Mouse (Mus musculus) thymus, postnatal 4 days (tissue): Measurements from ENCODE around the gene Per1.

Experiments used
- DNase-seq: peaks from one replicate; pipeline ENCODE4 v3.0.0; 2021

Gene Per1

DNA sequence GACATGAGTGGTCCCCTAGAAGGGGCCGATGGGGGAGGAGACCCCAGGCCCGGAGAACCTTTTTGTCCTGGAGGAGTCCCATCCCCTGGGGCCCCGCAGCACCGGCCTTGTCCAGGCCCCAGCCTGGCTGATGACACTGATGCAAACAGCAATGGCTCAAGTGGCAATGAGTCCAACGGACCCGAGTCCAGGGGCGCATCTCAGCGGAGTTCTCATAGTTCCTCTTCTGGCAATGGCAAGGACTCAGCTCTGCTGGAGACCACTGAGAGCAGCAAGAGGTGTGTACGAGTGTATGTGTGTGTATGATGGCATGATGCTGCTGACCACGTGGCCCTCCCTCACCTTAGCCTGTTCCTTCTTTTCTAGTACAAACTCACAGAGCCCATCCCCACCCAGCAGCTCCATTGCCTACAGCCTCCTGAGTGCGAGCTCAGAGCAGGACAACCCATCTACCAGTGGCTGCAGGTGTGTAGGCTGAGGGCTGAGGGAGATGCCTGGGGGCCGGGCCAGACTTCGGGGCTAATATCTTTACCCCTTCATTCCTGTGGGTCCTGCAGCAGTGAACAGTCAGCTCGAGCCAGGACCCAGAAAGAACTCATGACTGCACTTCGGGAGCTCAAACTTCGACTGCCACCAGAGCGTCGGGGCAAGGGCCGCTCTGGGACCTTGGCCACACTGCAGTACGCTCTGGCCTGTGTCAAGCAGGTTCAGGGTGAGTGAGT is 5.8 kb downstream of the Per1 start:
- peak; percentile 24 for DNase-seq

DNA sequence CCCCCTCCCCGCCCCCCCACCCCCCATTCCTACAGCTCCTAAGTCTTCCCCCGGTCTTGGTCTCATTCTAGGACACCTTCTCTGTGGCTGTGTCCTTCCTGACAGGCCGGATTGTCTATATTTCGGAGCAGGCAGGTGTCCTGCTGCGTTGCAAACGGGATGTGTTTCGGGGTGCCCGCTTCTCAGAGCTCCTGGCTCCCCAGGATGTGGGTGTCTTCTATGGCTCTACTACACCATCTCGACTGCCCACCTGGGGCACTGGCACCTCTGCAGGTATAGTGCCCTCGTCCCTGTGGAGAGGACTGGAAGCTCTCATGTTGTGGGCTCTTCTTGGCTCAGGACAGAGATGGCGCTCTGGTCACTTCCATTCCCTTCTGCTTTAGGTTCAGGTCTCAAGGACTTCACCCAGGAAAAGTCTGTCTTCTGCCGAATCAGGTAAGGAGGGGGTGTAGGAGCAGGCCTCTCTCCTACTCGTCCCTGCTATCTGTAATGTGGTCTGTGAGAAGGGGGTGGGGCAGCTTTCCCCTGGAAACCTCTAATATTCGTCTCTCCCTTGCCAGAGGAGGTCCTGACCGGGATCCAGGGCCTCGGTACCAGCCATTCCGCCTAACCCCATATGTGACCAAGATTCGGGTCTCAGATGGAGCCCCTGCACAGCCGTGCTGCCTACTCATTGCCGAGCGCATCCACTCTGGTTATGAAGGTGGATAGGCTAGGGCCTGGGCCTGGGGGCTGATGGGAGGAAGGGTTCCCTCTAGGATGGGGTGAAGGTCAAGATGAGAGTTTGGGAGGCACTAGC is 6.8 kb downstream of the Per1 start:
- DNase-seq = peak; percentile 6

DNA sequence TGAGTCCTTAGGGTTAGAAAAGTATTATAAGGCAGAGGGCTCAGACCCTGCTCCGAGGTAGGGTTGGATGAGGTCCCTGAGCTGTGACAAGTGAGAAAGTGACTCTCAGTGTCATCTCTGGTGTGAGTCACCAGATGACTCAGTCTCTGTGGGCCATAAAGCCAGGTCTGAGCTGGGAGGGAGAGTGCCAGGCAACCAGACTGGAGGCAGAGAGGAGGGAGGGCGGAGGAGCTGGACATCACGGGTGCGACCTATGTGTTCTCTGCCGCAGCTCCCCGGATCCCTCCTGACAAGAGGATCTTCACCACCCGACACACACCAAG is 7.3 kb downstream of the Per1 start:
- peak; percentile 8 for DNase-seq

DNA sequence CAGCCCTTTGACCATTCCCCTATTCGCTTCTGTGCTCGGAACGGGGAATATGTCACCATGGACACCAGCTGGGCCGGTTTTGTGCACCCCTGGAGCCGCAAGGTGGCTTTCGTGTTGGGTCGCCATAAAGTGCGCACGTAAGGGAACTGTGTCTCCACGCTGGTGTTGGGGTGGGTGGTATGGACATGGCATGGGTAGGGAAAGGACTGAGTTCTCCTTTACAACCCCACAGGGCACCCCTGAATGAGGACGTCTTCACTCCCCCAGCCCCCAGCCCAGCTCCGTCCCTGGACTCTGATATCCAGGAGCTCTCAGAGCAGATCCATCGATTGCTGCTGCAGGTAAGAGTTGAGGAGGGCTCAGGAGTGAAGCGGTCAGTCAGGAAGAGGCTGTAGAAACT is 8.1 kb downstream of the Per1 start:
- peak; percentile 7 for DNase-seq

DNA sequence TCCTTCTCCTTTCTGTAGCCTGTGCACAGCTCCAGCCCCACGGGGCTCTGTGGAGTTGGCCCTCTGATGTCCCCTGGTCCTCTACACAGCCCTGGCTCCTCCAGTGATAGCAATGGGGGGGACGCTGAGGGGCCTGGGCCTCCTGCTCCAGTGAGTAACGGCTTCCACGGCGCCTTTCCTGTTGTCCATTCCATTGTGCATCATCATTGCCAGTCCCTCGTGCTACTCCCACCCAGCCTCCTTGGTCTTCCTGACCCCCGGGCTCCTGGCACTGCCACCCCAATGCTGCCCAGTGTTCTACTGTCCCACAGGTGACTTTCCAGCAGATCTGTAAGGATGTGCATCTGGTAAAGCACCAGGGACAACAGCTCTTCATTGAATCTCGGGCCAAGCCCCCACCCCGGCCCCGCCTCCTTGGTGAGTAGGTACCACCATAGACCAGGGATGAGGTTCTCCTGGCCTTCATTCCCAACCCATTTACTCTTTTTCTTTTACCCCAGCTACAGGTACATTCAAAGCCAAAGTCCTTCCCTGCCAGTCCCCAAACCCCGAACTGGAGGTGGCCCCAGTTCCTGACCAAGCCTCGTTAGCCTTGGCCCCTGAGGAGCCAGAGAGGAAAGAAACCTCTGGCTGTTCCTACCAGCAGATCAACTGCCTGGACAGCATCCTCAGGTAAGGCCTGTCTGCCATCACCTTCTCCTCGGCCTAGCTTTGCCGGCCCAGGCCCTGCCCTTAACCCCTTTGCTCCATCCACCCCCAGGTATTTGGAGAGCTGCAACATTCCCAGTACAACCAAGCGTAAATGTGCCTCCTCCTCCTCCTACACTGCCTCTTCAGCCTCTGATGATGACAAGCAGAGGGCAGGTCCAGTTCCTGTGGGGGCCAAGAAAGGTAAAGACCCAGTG is 8.8 kb downstream of the Per1 start:
- DNase-seq = peak; percentile 7

DNA sequence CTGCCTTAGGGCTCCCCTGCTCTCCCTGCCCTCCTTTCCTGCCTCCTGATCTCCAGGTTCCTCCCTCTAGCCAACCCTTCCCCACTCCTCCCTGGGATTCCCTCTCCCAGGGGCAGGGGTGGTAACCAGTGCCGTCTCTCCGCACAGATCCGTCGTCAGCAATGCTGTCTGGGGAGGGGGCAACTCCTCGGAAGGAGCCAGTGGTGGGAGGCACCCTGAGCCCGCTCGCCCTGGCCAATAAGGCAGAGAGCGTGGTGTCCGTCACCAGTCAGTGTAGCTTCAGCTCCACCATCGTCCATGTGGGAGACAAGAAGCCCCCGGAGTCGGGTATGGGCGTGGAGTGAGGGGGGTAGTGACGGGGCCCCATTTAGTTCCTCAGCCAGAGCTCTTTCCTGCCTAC is 9.5 kb downstream of the Per1 start:
- DNase-seq = peak; percentile 4

DNA sequence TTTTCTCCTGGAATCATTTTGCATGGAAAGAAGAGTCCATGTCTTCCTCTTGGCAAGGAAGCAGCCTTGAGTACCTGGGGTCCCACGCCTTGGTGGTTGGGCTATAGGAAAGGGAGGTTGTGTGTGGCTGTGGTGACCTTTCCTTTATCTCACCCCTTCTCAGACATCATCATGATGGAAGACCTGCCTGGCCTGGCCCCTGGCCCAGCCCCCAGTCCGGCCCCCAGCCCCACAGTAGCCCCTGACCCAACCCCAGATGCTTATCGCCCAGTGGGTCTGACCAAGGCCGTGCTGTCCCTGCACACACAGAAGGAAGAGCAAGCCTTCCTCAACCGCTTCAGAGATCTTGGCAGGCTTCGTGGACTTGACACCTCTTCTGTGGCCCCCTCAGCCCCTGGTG is 10.2 kb downstream of the Per1 start:
- no peak for DNase-seq

DNA sequence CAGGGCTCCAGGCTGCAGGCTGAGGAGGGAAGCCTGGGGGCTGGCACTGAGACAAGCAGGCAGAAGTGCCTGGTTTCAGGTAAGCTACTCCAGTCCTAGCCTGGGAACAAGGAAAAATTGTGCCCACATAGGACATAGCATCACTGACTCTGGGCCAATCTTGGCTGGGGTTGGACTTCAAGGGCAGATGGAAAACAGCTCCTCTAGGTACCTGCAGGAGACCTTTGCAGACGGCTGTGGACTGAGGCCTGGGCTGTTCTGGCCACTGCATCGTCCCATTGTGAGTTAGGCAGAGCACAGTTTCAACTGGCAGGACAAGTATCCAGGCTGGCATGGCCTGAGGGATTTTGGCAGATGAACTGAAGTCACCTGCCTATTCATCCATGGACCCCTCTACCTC is 10.8 kb downstream of the Per1 start:
- no peak for DNase-seq

DNA sequence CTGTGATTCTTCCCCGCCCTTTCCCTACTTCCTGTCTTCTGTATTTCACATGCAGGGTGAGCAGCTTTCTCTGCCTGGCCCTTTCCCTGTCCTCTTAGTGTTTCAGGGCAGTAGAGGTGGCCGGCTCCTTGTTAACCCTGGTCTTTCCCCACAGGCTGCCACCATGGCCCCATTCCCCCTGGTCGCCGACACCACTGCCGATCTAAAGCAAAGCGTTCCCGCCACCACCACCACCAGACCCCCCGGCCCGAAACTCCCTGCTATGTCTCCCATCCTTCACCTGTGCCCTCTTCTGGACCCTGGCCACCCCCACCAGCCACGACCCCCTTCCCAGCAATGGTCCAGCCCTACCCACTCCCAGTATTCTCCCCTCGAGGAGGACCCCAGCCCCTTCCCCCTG is 11.3 kb downstream of the Per1 start:
- DNase-seq = no peak

DNA sequence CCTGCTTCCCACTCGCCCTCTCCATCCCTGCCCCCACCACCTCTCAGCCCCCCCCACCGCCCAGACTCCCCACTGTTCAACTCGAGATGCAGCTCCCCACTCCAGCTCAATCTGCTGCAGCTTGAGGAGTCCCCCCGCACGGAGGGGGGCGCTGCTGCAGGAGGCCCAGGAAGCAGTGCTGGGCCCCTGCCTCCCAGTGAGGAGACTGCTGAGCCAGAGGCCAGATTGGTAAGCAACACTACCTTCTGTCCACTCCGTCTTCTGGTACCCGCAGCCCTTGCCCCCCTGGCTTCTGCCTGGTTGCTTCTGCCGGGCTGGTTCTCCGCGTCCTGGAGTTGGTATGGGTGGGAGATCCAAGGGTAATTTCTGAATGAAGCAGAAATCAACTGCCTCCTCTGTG is 11.8 kb downstream of the Per1 start:
- no peak for DNase-seq

DNA sequence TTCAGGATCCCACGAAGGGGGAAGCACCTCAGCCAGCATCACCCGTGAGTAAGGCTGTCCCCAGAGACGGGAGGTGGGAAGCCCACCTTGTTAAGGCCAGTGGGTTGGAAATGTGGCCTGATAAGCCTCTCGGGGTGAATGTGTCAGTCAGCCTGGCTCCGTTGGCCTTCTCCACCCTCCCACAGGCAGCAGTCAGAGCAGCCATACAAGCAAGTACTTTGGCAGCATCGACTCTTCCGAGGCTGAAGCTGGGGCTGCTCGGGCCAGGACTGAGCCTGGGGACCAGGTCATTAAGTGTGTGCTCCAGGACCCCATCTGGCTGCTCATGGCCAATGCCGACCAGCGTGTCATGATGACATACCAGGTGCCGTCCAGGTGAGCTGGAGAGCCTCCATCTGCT is 12.7 kb downstream of the Per1 start:
- DNase-seq = peak; percentile 6

DNA sequence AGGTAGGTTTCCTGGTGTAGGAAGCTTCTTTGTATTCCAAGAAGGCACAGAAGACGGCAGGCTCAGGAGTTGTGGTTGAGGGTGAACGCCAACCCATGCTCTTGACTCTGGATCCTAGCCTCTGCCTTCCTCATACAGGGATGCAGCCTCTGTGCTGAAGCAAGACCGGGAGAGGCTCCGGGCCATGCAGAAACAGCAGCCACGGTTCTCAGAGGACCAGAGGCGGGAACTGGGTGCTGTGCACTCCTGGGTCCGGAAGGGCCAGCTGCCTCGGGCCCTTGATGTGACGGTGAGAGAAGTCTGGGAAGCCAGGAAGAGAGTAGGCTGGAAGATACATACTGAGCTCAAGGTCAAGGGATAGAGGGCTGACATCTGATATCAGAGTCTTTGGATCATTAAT is 13.2 kb downstream of the Per1 start:
- DNase-seq = peak; percentile 7

DNA sequence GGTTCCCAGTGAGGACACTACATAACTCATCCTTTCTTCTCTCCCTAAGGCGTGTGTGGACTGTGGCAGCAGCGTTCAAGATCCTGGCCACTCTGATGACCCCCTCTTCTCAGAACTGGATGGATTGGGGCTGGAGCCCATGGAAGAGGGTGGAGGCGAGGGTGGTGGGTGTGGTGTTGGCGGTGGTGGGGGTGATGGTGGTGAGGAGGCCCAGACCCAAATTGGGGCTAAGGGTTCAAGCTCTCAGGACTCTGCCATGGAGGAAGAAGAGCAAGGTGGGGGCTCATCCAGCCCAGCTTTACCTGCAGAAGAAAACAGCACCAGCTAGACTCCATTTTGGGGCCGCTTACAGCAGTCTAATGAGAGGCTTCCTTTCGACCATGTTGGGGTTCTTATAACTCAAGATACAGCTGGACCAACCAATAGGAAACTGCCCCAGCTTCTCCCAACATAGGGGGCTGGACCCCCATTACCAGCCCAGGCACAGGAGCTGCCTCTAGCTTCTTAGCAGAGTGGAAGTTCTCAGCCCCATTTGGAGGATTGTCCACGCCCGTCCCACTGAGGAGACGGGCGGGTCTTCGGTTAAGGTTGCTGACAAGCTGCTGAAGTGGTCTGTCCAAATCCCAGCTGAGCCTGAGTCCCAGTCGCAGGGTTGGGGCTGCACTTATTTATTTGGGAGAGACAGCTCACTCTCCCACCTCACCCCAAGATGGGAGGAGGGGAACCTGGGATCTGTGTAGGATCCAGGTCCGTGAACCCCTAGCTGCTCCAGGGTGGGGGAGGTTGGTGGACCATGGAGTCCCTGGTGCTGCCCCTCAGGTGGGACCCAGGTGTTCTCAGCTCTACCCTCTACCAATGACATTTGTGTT is 14.2 kb downstream of the Per1 start:
- peak; percentile 14 for DNase-seq

DNA sequence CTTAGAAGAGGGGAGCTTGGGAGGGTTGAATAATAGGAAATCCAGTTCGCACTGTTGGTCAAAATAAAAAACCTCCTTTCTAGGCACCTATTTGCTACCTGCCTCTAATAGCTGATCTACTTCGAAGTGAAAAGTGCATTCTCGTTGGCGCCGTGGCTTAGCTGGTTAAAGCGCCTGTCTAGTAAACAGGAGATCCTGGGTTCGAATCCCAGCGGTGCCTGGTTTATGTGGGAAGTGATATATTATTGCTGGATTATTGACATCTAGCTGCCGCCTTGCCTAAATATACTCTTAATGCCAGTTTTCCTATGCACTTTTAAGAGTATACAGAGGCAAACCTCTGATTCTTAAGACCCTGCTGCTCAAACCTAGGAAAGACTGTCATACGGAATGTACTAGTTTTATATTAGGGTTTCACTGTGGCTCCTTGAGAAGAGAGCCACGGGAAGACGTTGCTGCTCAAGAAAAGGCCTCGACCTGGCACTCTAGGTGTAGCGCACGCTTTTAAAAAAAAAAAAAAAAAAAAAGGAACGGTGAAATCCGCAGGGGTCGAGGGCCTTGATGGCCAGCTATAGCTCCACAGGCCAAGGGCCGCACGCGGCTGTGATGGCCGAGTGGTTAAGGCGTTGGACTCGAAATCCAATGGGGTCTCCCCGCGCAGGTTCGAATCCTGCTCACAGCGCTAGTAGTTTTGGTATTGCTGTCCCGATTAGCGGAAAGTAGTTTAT is 15.5 kb downstream of the Per1 start:
- DNase-seq = peak; percentile 95

DNA sequence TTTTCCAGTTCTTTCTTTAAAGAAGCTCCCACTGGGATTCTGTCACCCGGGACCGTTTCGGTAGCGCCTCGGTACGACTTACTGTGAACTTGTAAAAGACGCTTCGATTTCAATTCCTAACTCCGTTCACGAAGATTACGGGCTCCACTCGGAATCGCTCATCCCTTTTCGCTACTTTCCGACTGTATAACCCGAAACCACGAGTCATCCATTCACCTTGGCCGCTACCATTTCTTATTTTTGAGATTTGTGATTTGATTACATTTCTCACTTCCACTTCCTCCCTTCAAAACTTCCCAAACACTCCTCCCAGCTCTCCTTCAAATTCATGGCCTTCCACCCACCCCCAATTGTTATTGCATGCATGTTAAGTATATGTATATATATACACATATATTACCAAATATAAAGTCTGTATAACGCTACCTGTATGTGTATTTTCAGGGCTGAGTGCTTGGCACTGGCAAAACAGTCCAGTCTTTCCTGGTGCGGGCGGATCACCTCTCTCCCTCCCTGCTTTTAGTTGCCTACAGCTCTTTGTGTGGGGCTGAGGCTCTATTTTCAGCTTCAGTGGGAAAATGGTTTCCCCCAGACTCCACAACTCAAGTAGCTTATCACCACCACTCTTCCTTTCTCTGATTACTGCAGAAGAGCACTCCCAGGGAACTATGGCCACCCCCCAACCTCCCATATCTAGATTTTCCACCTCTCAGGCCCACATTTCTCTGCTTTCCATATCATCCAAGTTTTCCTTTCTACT is 16.2 kb downstream of the Per1 start:
- DNase-seq = no peak

DNA sequence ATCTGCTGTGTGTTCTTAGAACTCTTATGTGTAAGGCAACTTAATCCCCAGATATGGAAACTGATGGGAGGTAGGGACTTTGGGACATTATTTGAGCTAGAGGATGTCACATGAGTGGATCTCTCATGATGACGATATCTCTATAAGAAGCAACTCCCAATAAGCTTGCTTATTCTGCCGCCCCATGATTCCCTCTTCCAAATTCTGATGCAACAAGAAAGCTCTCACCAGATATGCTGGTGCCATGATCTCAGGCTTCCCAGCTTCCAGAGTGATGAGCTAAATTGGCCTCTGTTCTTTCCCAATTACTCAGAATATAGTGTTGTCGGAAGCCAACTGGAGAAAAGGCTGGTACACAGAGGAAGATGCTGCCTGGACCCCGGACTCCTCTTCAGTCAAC is 16.8 kb downstream of the Per1 start:
- no peak for DNase-seq

DNA sequence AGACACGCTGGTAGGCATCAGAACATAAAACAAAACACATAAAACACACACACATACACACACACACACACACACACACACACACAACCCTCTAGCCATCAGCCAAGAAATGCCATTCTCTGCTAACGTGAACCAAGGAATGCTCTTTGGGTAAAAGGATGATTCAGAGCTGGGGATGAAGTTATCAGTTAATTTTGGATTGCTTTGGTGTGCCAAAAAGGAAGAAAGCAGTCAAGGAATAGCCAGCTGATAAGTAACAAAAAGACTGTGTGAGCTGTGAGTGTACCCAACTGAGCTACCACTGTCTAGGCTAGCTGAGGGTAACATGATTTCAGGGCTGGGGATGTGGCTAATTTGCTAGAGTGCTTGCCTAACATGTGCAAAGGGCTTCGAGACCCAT is 19.0 kb downstream of the Per1 start:
- no peak for DNase-seq

DNA sequence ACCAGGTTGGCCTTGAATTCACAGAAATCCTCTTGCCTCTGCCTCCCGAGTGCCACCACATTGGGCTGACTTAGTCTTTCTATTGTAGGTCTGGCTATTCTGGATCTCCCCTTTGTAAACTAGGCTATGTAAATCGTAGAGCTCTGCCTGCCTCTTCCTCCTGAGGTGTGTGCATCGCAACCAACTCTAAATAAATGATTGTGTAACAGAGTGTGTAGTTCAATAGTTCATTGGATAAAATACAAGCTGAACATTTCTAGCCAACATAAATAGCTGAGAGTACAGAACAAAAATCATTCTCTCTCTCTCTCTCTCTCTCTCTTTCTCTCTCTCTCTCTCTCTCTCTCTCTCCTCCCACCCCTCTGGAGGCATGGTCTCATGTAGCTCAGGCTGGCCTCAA is 19.6 kb downstream of the Per1 start:
- no peak for DNase-seq

DNA sequence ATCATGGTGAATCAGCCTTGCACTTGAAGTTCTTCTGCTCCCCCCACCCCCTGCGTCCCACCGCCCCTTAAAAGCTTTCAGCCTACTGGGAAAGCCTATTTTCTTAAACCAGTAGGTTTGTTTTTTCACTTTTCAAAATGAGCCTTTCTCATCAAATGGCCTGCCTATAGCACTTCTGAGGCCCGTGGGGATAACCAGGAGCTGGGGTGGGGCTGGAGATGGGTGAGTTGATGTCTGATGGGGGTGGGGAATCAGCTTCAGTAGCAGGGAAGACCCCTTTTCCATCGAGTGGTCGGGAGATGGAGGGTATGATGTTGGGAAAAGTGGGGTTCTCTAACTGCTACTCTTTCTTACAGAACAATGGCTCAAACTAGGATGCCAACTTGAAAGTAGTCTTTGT is 21.8 kb downstream of the Per1 start:
- no peak for DNase-seq

DNA sequence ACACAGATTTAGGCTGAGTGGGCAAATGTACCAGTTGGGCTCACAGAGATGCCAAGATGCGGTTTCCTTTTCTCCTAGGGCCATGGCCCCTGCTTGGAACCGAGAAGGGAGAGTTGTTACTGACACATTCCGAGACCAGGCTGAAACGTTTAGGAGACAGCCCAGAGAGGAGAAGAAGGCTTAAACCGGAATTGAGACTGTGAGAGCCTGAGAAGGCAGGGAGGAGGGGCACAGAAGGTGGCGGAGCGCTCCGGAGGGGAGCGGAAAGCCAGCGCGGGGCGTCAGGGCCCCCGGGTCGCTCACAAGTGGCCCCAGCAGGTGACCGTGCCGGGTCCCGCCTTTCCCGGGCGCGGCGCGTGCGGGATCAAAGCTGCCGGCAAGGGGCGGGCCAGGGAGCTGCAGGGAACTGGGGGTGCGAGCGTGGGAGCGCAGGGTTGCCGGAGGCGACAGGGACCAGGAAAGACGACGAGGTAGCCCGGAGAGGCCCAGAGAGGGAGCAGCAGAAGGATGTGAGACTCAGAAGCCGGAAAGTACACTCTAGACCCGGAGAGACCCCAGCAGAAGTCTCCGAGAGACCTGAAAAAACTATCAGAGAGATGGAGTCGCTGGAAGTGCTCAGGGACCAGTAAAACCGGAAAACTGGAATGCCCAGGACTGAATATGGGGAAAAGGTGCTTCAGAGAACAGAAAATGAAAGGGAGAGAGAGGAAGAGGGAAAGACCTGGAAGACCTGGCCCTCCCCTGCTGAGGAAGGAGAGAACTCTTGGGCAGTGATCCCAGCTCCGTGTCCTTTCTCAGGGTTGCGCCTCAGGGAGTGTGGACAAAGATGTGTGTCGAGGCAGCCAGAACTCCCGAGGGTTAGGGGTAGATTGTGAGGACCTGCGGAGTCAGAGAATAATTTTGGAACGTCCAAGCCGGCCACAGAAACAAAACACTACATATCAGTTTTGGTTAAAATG is 23.0 kb downstream of the Per1 start:
- peak; percentile 80 for DNase-seq
